In genomic region chr11:20332561-20333514, GRCm38 (mm10) we compare ENCODE assay signal across 8 mouse cellular contexts. TPM values are rescaled to one million over a fixed set of nuclear protein-coding genes. Genes with fewer than 3 reads are reported as not detected.
A peak's percentile ranks its signal among the peaks of the same experiment; 100 is the strongest.
DNase-seq lines count a peak whose midpoint lies in the region; ATAC-seq lines count a peak whose summit lies in the region.

TSS of gene Slc1a4 (minus strand) at chr11:20332713.

- peak within 1 kb of the TSS; percentile 82 for H3K9ac ChIP-seq in hindbrain, embryonic 14.5 days

- peak within 1 kb of the TSS; percentile 96 for H3K27ac ChIP-seq in hindbrain, embryonic 14.5 days

- peaks cover 22% of the 10 kb centered on the region for H3K4me1 ChIP-seq in hindbrain, embryonic 14.5 days (replicated peaks; ENCODE audit: control insufficient read depth, insufficient read depth, low read length)

- H3K4me3 ChIP-seq in hindbrain, embryonic 14.5 days (replicated peaks; ENCODE audit: low read length): peak within 1 kb of the TSS; percentile 61

- peak; percentile 99 for DNase-seq in R1 (ENCODE audit: low read depth, low spot score)
- peak; percentile 91 to 94 for DNase-seq in cerebellum, postnatal 25 days
- peak; percentile 77 to 89 for DNase-seq in frontal cortex, postnatal 25 days (ENCODE audit: low spot score in 2 of 2)
- DNase-seq in hindbrain, embryonic 14.5 days (ENCODE audit: low spot score): peak; percentile 97
- peak; percentile 91 to 93 for DNase-seq in layer of hippocampus, postnatal 36 days
- peak; percentile 96 for DNase-seq in lung, postnatal 36 days
- DNase-seq in retina, postnatal 1 day: peak; percentile 100
- peak; percentile 82 to 91 for DNase-seq in urinary bladder, adult 18-20 months (ENCODE audit: low spot score in 2 of 2)

- H3K36me3 ChIP-seq in hindbrain, embryonic 14.5 days (replicated peaks; ENCODE audit: control insufficient read depth, insufficient read depth): no peaks in the 10 kb centered on the region

- WGBS in hindbrain, embryonic 14.5 days: under 1% methylated on average over 48 of the region's 48 CpGs

- no peaks in the 10 kb centered on the region for H3K9me3 ChIP-seq in hindbrain, embryonic 14.5 days (ENCODE audit: control insufficient read depth, low read length)

- peak within 1 kb of the TSS; percentile 82 for H3K4me2 ChIP-seq in hindbrain, embryonic 14.5 days (replicated peaks)

- no peaks in the 10 kb centered on the region for H3K27me3 ChIP-seq in hindbrain, embryonic 14.5 days (ENCODE audit: control insufficient read depth, insufficient read depth, low read length)

- ATAC-seq in hindbrain, embryonic 14.5 days (ENCODE audit: low FRiP score): peak; percentile 98

RNA-seq across cellular contexts. Expression of gene Slc1a4, which starts in this region (rescaled TPM):
- 70.8 and 81.9 TPM in 2 replicates for polyA plus RNA-seq in hindbrain, embryonic 14.5 days (2014; fragmentation: Nextera tagmentation; extraction: Ambion mirVana)
- total RNA-seq in layer of hippocampus, postnatal 36 days (2021): 10 to 100 TPM; 40.0 to 40.5 TPM

Comparison
In these comparisons a context has a peak if more than half of its experiments do, and no peak if none do; other contexts are left out.
1. Peak in every context shown above with its lines: DNase-seq, ATAC-seq, H3K4me3 ChIP-seq and H3K27ac ChIP-seq.